Mouse (Mus musculus): ENCODE measurements at regions not wholly inside any gene's neighbourhood (a gene's known extent, or its start where the extent isn't known, plus 50 kb on each side); places are given as distances from the start of the nearest gene placed in this dataset.

GRCm38 (mm10) chr8:109075006-109075405, 418.8 kb upstream of the Pmfbp1 start:
- Histone ChIP-seq H3K36me3 (ENCODE audit: control insufficient read depth, insufficient read depth, low read length) (no peaks in the 10 kb centered on the region), H3K9ac (ENCODE audit: low read length) (0 out of 2 replicates have a peak overlapping the region, but pooled peaks have one; percentile 27), H3K4me1 (ENCODE audit: control insufficient read depth, insufficient read depth, low read length) (0 out of 2 replicates have a peak, but pooled peaks cover 2% of the 10 kb centered on the region), H3K27ac (ENCODE audit: low read depth, low read length) (no peak overlapping the region), H3K4me2 (peak overlapping the region; percentile 48), H3K4me3 (ENCODE audit: low read depth, low read length) (peak overlapping the region; percentile 27; the same call in 1 of the 2 replicates), H3K9me3 (ENCODE audit: control insufficient read depth, low read length) (no peaks in the 10 kb centered on the region; the same call in 1 of the 2 replicates), H3K27me3 (ENCODE audit: control insufficient read depth, insufficient read depth, low read length) (no peaks in the 10 kb centered on the region)
- 0 out of 2 replicates have a peak, but pooled peaks have one; percentile 48 for ATAC-seq (ENCODE audit: low FRiP score)
- 12% methylated on average over 12 of the region's 12 CpGs for WGBS
- peak; percentile 92 for DNase-seq (ENCODE audit: low spot score, missing footprints)

GRCm38 (mm10) chr8:109079223-109079622, 414.6 kb upstream of the Pmfbp1 start:
- no peak for DNase-seq (ENCODE audit: low spot score, missing footprints)
- Histone ChIP-seq H3K9me3 (ENCODE audit: control insufficient read depth, low read length) (no peaks in the 10 kb centered on the region; the same call in 1 of the 2 replicates), H3K27ac (ENCODE audit: low read depth, low read length) (no peak overlapping the region), H3K36me3 (ENCODE audit: control insufficient read depth, insufficient read depth, low read length) (no peaks in the 10 kb centered on the region), H3K4me1 (ENCODE audit: control insufficient read depth, insufficient read depth, low read length) (0 out of 2 replicates have a peak, but pooled peaks cover 2% of the 10 kb centered on the region), H3K27me3 (ENCODE audit: control insufficient read depth, insufficient read depth, low read length) (no peaks in the 10 kb centered on the region), H3K4me3 (ENCODE audit: low read depth, low read length) (no peak overlapping the region), H3K4me2 (no peak overlapping the region), H3K9ac (ENCODE audit: low read length) (no peak overlapping the region)
- ATAC-seq (ENCODE audit: low FRiP score) = no peak
- 57% methylated on average over 6 of the region's 6 CpGs for WGBS

GRCm38 (mm10) chr8:109081295-109081694, 412.5 kb upstream of the Pmfbp1 start:
- no peaks in the 10 kb centered on the region for H3K27me3 ChIP-seq (ENCODE audit: control insufficient read depth, insufficient read depth, low read length)
- no peaks in the 10 kb centered on the region for H3K36me3 ChIP-seq (ENCODE audit: control insufficient read depth, insufficient read depth, low read length)
- no peaks in the 10 kb centered on the region for H3K4me1 ChIP-seq (ENCODE audit: control insufficient read depth, insufficient read depth, low read length)
- no peaks in the 10 kb centered on the region; the same call in 1 of the 2 replicates for H3K9me3 ChIP-seq (ENCODE audit: control insufficient read depth, low read length)
- H3K4me2 ChIP-seq = no peak overlapping the region
- no peak overlapping the region for H3K27ac ChIP-seq (ENCODE audit: low read depth, low read length)
- ATAC-seq (ENCODE audit: low FRiP score) (no peak), DNase-seq (ENCODE audit: low spot score, missing footprints) (no peak)
- no peak overlapping the region for H3K9ac ChIP-seq (ENCODE audit: low read length)
- H3K4me3 ChIP-seq (ENCODE audit: low read depth, low read length) = no peak overlapping the region
- 92% methylated on average over 5 of the region's 5 CpGs for WGBS

GRCm38 (mm10) chr8:109085134-109085533, 408.7 kb upstream of the Pmfbp1 start:
- DNase-seq (ENCODE audit: low spot score, missing footprints) = no peak
- Histone ChIP-seq H3K36me3 (ENCODE audit: control insufficient read depth, insufficient read depth, low read length) (no peaks in the 10 kb centered on the region), H3K9me3 (ENCODE audit: control insufficient read depth, low read length) (no peaks in the 10 kb centered on the region), H3K9ac (ENCODE audit: low read length) (no peak overlapping the region), H3K4me3 (ENCODE audit: low read depth, low read length) (no peak overlapping the region), H3K27ac (ENCODE audit: low read depth, low read length) (no peak overlapping the region), H3K27me3 (ENCODE audit: control insufficient read depth, insufficient read depth, low read length) (no peaks in the 10 kb centered on the region), H3K4me1 (ENCODE audit: control insufficient read depth, insufficient read depth, low read length) (no peaks in the 10 kb centered on the region), H3K4me2 (no peak overlapping the region)
- ATAC-seq (ENCODE audit: low FRiP score) = no peak
- 93% methylated on average over 7 of the region's 7 CpGs for WGBS

- H3K9me3 ChIP-seq (ENCODE audit: control insufficient read depth, low read length) = no peaks in the 10 kb centered on the region
- no peak for DNase-seq (ENCODE audit: low spot score, missing footprints)
- no peak overlapping the region for H3K4me2 ChIP-seq
- no peak for ATAC-seq (ENCODE audit: low FRiP score)
- no peaks in the 10 kb centered on the region for H3K4me1 ChIP-seq (ENCODE audit: control insufficient read depth, insufficient read depth, low read length)
- H3K27ac ChIP-seq (ENCODE audit: low read depth, low read length) = no peak overlapping the region
- WGBS = 59% methylated on average over 1 of the region's 1 CpGs
- H3K27me3 ChIP-seq (ENCODE audit: control insufficient read depth, insufficient read depth, low read length) = no peaks in the 10 kb centered on the region
- H3K9ac ChIP-seq (ENCODE audit: low read length) = no peak overlapping the region
- H3K36me3 ChIP-seq (ENCODE audit: control insufficient read depth, insufficient read depth, low read length) = no peaks in the 10 kb centered on the region
- H3K4me3 ChIP-seq (ENCODE audit: low read depth, low read length) = no peak overlapping the region
These were observed 406.0 kb upstream of the Pmfbp1 start for GRCm38 (mm10) chr8:109087781-109088180.

- 91% methylated on average over 15 of the region's 15 CpGs for WGBS
- Histone ChIP-seq H3K27ac (ENCODE audit: low read depth, low read length) (no peak overlapping the region), H3K36me3 (ENCODE audit: control insufficient read depth, insufficient read depth, low read length) (no peaks in the 10 kb centered on the region), H3K4me3 (ENCODE audit: low read depth, low read length) (no peak overlapping the region), H3K9ac (ENCODE audit: low read length) (no peak overlapping the region), H3K27me3 (ENCODE audit: control insufficient read depth, insufficient read depth, low read length) (no peaks in the 10 kb centered on the region), H3K4me1 (ENCODE audit: control insufficient read depth, insufficient read depth, low read length) (no peaks in the 10 kb centered on the region), H3K9me3 (ENCODE audit: control insufficient read depth, low read length) (no peaks in the 10 kb centered on the region), H3K4me2 (no peak overlapping the region)
- DNase-seq (ENCODE audit: low spot score, missing footprints) = no peak
- no peak for ATAC-seq (ENCODE audit: low FRiP score)
These were observed 394.2 kb upstream of the Pmfbp1 start for GRCm38 (mm10) chr8:109099671-109100070.

- Histone ChIP-seq H3K27me3 (ENCODE audit: control insufficient read depth, insufficient read depth, low read length) (no peaks in the 10 kb centered on the region), H3K9ac (ENCODE audit: low read length) (no peak overlapping the region), H3K36me3 (ENCODE audit: control insufficient read depth, insufficient read depth, low read length) (no peaks in the 10 kb centered on the region), H3K4me1 (ENCODE audit: control insufficient read depth, insufficient read depth, low read length) (peaks cover 2% of the 10 kb centered on the region; the same call in 1 of the 2 replicates), H3K9me3 (ENCODE audit: control insufficient read depth, low read length) (no peaks in the 10 kb centered on the region), H3K4me2 (no peak overlapping the region), H3K4me3 (ENCODE audit: low read depth, low read length) (no peak overlapping the region), H3K27ac (ENCODE audit: low read depth, low read length) (no peak overlapping the region)
- 87% methylated on average over 5 of the region's 5 CpGs for WGBS
- no peak for DNase-seq (ENCODE audit: low spot score, missing footprints)
- no peak for ATAC-seq (ENCODE audit: low FRiP score)
These were observed 392.4 kb upstream of the Pmfbp1 start for GRCm38 (mm10) chr8:109101416-109101815.

- no peak for DNase-seq (ENCODE audit: low spot score, missing footprints)
- H3K9ac ChIP-seq (ENCODE audit: low read length) = no peak overlapping the region
- peaks cover 6% of the 10 kb centered on the region; the same call in 1 of the 2 replicates for H3K4me1 ChIP-seq (ENCODE audit: control insufficient read depth, insufficient read depth, low read length)
- no peaks in the 10 kb centered on the region for H3K27me3 ChIP-seq (ENCODE audit: control insufficient read depth, insufficient read depth, low read length)
- 72% methylated on average over 6 of the region's 6 CpGs for whole genome bisulfite sequencing
- H3K4me2 ChIP-seq = no peak overlapping the region
- H3K27ac ChIP-seq (ENCODE audit: low read depth, low read length) = no peak overlapping the region
- ATAC-seq (ENCODE audit: low FRiP score) = no peak
- no peaks in the 10 kb centered on the region for H3K36me3 ChIP-seq (ENCODE audit: control insufficient read depth, insufficient read depth, low read length)
- H3K4me3 ChIP-seq (ENCODE audit: low read depth, low read length) = no peak overlapping the region
- H3K9me3 ChIP-seq (ENCODE audit: control insufficient read depth, low read length) = no peaks in the 10 kb centered on the region
These were observed 389.0 kb upstream of the Pmfbp1 start for GRCm38 (mm10) chr8:109104798-109105326.

- Histone ChIP-seq H3K9me3 (ENCODE audit: control insufficient read depth, low read length) (no peaks in the 10 kb centered on the region), H3K9ac (ENCODE audit: low read length) (no peak overlapping the region), H3K27ac (ENCODE audit: low read depth, low read length) (no peak overlapping the region), H3K4me1 (ENCODE audit: control insufficient read depth, insufficient read depth, low read length) (peaks cover 6% of the 10 kb centered on the region; the same call in 1 of the 2 replicates), H3K27me3 (ENCODE audit: control insufficient read depth, insufficient read depth, low read length) (no peaks in the 10 kb centered on the region), H3K4me3 (ENCODE audit: low read depth, low read length) (no peak overlapping the region), H3K4me2 (no peak overlapping the region), H3K36me3 (ENCODE audit: control insufficient read depth, insufficient read depth, low read length) (no peaks in the 10 kb centered on the region)
- no peak for ATAC-seq (ENCODE audit: low FRiP score)
- WGBS = 30% methylated on average over 6 of the region's 6 CpGs
- no peak for DNase-seq (ENCODE audit: low spot score, missing footprints)
These were observed 388.1 kb upstream of the Pmfbp1 start for GRCm38 (mm10) chr8:109105693-109106092.

Data from midbrain, embryonic 11.5 days (tissue).